Mouse (Mus musculus) C2C12 (cell line): ENCODE data around the gene Mms22l.

Experiments used
- CTCF ChIP-seq: IDR thresholded peaks from one replicate; pipeline ENCODE4 v1.5.1; 2011; ENCODE audit not compliant: control insufficient read depth, insufficient read depth, insufficient read length
- USF1 ChIP-seq: IDR thresholded peaks from one replicate; pipeline ENCODE4 v1.6.1; 2011; ENCODE audit warnings: low read depth, mild to moderate bottlenecking, control low read depth, moderate library complexity

DNA sequence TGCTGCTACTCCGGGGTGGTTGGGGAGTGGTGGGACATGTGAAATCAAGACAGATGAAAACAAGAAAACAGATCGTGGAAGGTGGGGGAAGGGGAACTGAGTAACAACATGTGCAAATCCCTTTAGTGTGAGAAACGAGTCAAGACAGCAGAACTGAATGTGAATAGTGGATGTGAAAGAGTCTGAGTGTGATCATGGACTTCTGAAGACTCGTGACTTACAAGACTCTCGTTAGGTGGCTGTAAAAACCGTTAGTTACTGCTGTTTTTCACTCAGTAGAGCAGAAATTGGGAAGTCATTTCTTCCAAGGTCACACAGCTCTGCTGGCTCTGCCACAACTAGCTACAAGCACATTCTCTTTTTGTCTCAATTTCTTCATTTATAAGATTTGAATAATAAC lies 71.8 kb downstream of the Mms22l start:
- TF ChIP-seq CTCF = no peak
- TF ChIP-seq USF1 = no peak
